Mouse (Mus musculus) lung, adult 2 months (tissue): ENCODE measurements at regions not wholly inside any gene's neighbourhood (a gene's known extent, or its start where the extent isn't known, plus 50 kb on each side); places are given as distances from the start of the nearest gene placed in this dataset.
"Not testable (repeated sequence)": the region's sequence is repeated elsewhere in the genome, so short reads cannot be mapped to it uniquely, and the experiment has no call there.

Experiments used
- DNase-seq: peaks from one replicate; pipeline ENCODE4 v3.0.0; 2022
- H3K4me1 ChIP-seq: fragments of 200-500 bp; 2 replicates; pipeline ENCODE4 v1.6.1; 2011; ENCODE audit warnings: low read length; ENCODE audit not compliant: control insufficient read depth, insufficient read depth
- H3K4me3 ChIP-seq: fragments of 200-500 bp; replicated peaks from 2 replicates; pipeline ENCODE3; 2011; ENCODE audit warnings: low read depth, mild to moderate bottlenecking, control low read depth, low read length; ENCODE audit errors: extremely low read depth
- CTCF ChIP-seq: fragments of 200-500 bp; IDR thresholded peaks from 2 replicates; pipeline ENCODE4 v1.5.1; 2011; ENCODE audit warnings: mild to moderate bottlenecking, low read length, control low read depth; ENCODE audit not compliant: insufficient read depth
- POLR2A ChIP-seq: fragments of 200-500 bp; IDR thresholded peaks from 2 replicates; pipeline ENCODE4 v1.6.1; 2011; ENCODE audit warnings: low read depth, mild to moderate bottlenecking, control low read depth, low read length, borderline replicate concordance; ENCODE audit errors: extremely low read depth
- WGBS: fragments of 180-500 bp; shearing (Covaris S2); methylation state at CpG from one replicate; pipeline ENCODE4 v1.1.7; 2018; 5-methylcytosine and 5-hydroxymethylcytosine counted together

GRCm38 (mm10) chr9:43542077-43542654 lies 201.6 kb upstream of the Nectin1 start:
- WGBS = 80% methylated on average over 9 of the region's 9 CpGs
- TF ChIP-seq POLR2A (no peak), CTCF (no peak)
- H3K4me1 ChIP-seq = no peaks in the 10 kb centered on the region
- no peak overlapping the region for H3K4me3 ChIP-seq
- no peak for DNase-seq

DNA sequence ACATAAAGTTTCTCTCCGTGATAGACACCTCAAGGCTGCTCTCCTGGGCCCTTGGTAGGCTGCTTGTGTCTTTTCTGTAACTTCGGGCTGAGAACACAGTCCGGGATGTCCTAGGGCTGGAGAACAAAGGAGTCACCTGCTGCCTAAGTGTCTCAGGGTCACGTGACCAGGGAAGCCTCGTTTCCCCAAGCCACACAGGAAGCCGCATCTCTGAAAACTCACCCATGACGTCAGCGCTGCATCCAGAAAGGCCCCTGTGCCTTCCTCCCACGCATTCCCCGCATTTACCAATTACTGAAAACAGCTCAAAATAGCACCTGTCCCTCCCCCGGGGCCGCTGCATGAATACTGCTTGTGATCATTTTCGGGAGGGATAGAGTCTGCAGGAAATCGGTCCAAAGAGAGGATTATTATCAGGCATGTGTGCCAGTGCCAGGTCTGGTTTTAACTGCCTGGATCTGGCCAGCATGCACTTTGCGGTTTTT lies 198.7 kb upstream of the Nectin1 start:
- no peak overlapping the region for H3K4me3 ChIP-seq
- TF ChIP-seq CTCF = no peak
- no peak for TF ChIP-seq POLR2A
- DNase-seq = no peak
- 21% methylated on average over 15 of the region's 15 CpGs for WGBS
- no peaks in the 10 kb centered on the region for H3K4me1 ChIP-seq

GRCm38 (mm10) chr9:43548883-43549282 lies 194.9 kb upstream of the Nectin1 start:
- 30% methylated on average over 4 of the region's 4 CpGs for WGBS
- no peaks in the 10 kb centered on the region for H3K4me1 ChIP-seq
- H3K4me3 ChIP-seq = no peak overlapping the region
- TF ChIP-seq POLR2A (no peak), CTCF (no peak)
- DNase-seq = no peak

GRCm38 (mm10) chr9:43549293-43549692 lies 194.5 kb upstream of the Nectin1 start:
- no peak for DNase-seq
- no peaks in the 10 kb centered on the region for H3K4me1 ChIP-seq
- 59% methylated on average over 7 of the region's 7 CpGs for WGBS
- H3K4me3 ChIP-seq = no peak overlapping the region
- TF ChIP-seq CTCF = no peak

- H3K4me1 ChIP-seq, H3K4me3 ChIP-seq, DNase-seq: not testable (repeated sequence)
- WGBS = 88% methylated on average over 1 of the region's 1 CpGs
Measured at GRCm38 (mm10) chr9:43552758-43553157, 191.0 kb upstream of the Nectin1 start.

- no peak for DNase-seq
- TF ChIP-seq CTCF (no peak), POLR2A (no peak)
- H3K4me1 ChIP-seq = no peaks in the 10 kb centered on the region
- WGBS = 77% methylated on average over 6 of the region's 6 CpGs
- no peak overlapping the region for H3K4me3 ChIP-seq
Measured at GRCm38 (mm10) chr9:43562016-43562415, 181.8 kb upstream of the Nectin1 start.

DNA sequence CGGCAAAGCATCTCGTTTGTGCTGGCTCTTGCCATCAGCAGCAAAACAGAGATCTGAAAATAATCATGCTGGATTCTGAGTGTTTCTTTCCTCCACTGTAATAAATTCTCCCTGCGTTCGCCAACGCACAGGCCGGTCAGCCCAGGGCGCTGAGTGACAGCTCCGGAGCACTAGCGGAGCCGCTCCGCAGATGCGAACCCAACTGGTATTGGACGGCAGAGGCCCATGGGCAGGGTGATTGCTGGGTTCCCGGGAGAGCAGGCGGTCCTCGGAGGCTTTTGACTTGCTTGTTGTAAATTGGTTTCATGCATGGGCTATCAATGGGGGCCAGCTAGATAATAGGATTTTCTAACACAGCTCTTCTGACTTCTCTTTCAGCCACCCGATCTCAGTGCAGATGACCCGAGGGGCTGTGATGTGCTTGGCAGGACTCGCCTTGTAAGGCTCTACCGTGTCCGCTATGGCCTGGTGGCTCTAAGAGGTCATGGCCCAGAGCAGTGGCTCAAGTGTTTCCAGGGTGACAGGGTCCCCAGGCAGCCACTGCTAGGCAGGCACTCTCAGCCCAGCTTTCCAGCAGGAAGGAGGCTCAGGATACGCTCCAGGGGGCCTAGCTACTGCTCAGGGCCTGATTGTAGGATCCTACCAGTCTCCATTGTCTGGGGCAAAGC lies 179.4 kb upstream of the Nectin1 start:
- no peak for TF ChIP-seq CTCF
- no peak for TF ChIP-seq POLR2A
- no peak for DNase-seq
- WGBS = 78% methylated on average over 22 of the region's 22 CpGs
- no peaks in the 10 kb centered on the region for H3K4me1 ChIP-seq
- no peak overlapping the region for H3K4me3 ChIP-seq

DNA sequence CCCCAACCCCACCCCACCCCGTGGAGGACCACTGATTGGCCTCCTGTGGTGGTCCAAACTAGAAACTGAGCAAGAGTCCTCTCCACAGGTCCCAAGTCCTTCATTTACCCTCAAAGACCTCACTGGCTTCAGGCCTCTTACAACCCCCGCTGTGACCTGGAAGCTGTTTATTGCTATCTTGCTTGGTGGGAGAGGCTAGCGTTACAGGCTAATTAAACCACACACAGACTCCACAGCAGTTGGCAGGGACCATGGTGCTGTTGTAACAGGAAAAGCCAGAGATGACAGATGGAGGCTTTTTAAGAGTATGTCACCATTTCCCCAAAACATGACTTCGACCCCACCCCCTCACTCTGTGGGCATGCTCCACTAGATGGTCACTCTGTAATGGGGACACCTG lies 174.9 kb upstream of the Nectin1 start:
- no peak for DNase-seq
- TF ChIP-seq CTCF (no peak), POLR2A (no peak)
- no peak overlapping the region for H3K4me3 ChIP-seq
- no peaks in the 10 kb centered on the region for H3K4me1 ChIP-seq
- WGBS = 40% methylated on average over 4 of the region's 4 CpGs

GRCm38 (mm10) chr9:43571086-43571485 lies 172.7 kb upstream of the Nectin1 start:
- 62% methylated on average over 6 of the region's 6 CpGs for WGBS
- Histone ChIP-seq H3K4me3 (no peak overlapping the region), H3K4me1 (no peaks in the 10 kb centered on the region)
- DNase-seq = no peak
- TF ChIP-seq POLR2A = no peak
- no peak for TF ChIP-seq CTCF

- H3K4me1 ChIP-seq = no peaks in the 10 kb centered on the region
- 86% methylated on average over 6 of the region's 6 CpGs for WGBS
- TF ChIP-seq CTCF (no peak), POLR2A (no peak)
- H3K4me3 ChIP-seq = no peak overlapping the region
- no peak for DNase-seq
Measured at GRCm38 (mm10) chr9:43575659-43576058, 168.1 kb upstream of the Nectin1 start.
